Mouse (Mus musculus) heart, embryonic 12.5 days (tissue): ENCODE measurements around the gene Ccm2l. TPM values are rescaled to one million over a fixed set of nuclear protein-coding genes. Genes with fewer than 3 reads are reported as not detected.
A peak's percentile ranks its signal among the peaks of the same experiment; 100 is the strongest.

ENCODE experiments used
- ATAC-seq: fragments of 200-750 bp; cut with Nextera tagmentation; 2 replicates; pipeline ENCODE4 v1.8.0; 2017; ENCODE audit warnings: moderate TSS enrichment, moderate library complexity; ENCODE audit not compliant: insufficient number of reproducible peaks, low FRiP score
- H3K27ac ChIP-seq: fragments of 300-500 bp; sonication (generic); 2 replicates; pipeline ENCODE4 v1.5.1; 2016; ENCODE audit warnings: mild to moderate bottlenecking, moderate library complexity; ENCODE audit not compliant: poor library complexity, severe bottlenecking
- H3K27me3 ChIP-seq: fragments of 300-500 bp; sonication (generic); replicated peaks from 2 replicates; pipeline ENCODE4 v1.6.1; 2016; ENCODE audit warnings: mild to moderate bottlenecking, moderate library complexity
- H3K36me3 ChIP-seq: fragments of 300-500 bp; sonication (generic); 2 replicates; pipeline ENCODE4 v1.6.1; 2016; ENCODE audit warnings: mild to moderate bottlenecking, moderate library complexity
- H3K4me1 ChIP-seq: fragments of 300-500 bp; sonication (generic); replicated peaks from 2 replicates; pipeline ENCODE4 v1.6.1; 2016; ENCODE audit warnings: mild to moderate bottlenecking
- H3K4me2 ChIP-seq: fragments of 300-500 bp; sonication (generic); 2 replicates; pipeline ENCODE4 v1.6.1; 2016; ENCODE audit warnings: mild to moderate bottlenecking, moderate library complexity
- H3K4me3 ChIP-seq: fragments of 300-500 bp; sonication (generic); 2 replicates; pipeline ENCODE4 v1.5.1; 2016; ENCODE audit warnings: mild to moderate bottlenecking
- H3K9ac ChIP-seq: fragments of 300-500 bp; sonication (generic); 2 replicates; pipeline ENCODE4 v1.6.1; 2016; ENCODE audit warnings: mild to moderate bottlenecking, moderate library complexity
- H3K9me3 ChIP-seq: fragments of 300-500 bp; sonication (generic); replicated peaks from 2 replicates; pipeline ENCODE4 v1.6.1; 2016; ENCODE audit warnings: mild to moderate bottlenecking, moderate library complexity
- WGBS: fragments of 180-500 bp; shearing (Covaris S2); methylation state at CpG from one replicate; pipeline ENCODE4 v1.1.7; 2016; 5-methylcytosine and 5-hydroxymethylcytosine counted together
- polyA plus RNA-seq: library from polyadenylated mRNA; unstranded; fragments of >200 nt; fragmentation: Nextera tagmentation; extraction: Ambion mirVana; gene quantifications from 2 replicates; pipeline ENCODE4 v1.2.1, GENCODE M21; 2016

Gene Ccm2l
- polyA plus RNA-seq, 1 experiment from 2014 or later, result 7.9 TPM

DNA sequence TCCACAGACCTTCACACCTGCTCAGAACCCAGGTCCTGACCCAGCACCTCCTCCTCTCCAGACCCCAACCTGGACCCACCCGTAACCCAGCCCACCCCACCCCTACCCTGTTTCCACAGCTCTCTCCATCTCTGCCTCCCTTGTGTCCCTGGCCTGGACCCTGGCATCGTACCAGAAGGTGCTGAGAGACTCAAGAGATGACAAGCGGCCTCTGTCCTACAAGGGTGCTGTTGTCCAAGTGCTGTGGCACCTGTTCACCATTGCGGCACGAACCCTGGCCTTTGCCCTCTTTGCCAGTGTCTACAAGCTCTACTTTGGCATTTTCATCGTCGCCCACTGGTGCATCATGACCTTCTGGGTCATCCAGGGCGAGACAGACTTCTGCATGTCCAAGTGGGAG is 11.9 kb upstream of the Ccm2l start:
- 84% methylated on average over 8 of the region's 8 CpGs for WGBS
- Histone ChIP-seq H3K4me2 (no peak overlapping the region), H3K9me3 (no peaks in the 10 kb centered on the region), H3K27me3 (peaks cover 72% of the 10 kb centered on the region), H3K27ac (no peak overlapping the region), H3K36me3 (no peaks in the 10 kb centered on the region), H3K4me1 (no peaks in the 10 kb centered on the region; the same call in 1 of the 2 replicates), H3K9ac (no peak overlapping the region), H3K4me3 (no peak overlapping the region)
- no peak for ATAC-seq

DNA sequence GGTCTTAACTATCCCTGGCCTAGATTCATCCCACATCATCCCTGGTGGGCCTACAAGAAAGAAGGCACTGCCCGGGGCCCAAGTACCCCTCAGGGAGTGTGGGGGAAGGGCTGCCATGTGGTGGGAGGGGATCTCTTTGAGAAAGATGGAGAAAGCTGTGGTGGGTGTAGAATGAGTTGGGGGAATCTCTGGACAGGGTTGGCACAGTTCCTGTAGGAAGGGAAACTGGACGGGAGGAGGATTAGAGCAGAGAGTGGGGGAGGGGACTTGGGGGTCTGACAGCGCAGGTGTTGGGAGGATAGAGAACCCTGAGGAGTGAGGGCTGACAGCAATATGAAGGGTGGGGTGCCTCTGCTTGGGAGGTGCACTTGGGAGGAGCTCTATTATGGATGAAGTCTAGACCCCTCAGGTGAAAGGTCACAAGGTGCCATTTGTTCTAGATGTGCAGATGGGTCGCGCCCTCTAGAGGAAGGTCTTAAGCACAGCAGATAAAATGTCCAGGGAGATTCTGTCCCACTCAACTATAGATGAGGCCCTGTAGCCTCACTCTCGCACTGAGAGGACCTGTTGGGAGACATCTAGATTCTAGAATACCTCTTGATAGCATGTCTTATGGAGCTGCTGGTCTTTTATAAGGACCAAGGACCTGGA is 10.4 kb upstream of the Ccm2l start:
- Histone ChIP-seq H3K9ac (no peak overlapping the region), H3K4me3 (no peak overlapping the region), H3K27me3 (peaks cover 71% of the 10 kb centered on the region), H3K4me2 (no peak overlapping the region), H3K9me3 (no peaks in the 10 kb centered on the region), H3K27ac (no peak overlapping the region), H3K36me3 (no peaks in the 10 kb centered on the region), H3K4me1 (no peaks in the 10 kb centered on the region)
- ATAC-seq, result no peak
- 48% methylated on average over 6 of the region's 6 CpGs for WGBS

DNA sequence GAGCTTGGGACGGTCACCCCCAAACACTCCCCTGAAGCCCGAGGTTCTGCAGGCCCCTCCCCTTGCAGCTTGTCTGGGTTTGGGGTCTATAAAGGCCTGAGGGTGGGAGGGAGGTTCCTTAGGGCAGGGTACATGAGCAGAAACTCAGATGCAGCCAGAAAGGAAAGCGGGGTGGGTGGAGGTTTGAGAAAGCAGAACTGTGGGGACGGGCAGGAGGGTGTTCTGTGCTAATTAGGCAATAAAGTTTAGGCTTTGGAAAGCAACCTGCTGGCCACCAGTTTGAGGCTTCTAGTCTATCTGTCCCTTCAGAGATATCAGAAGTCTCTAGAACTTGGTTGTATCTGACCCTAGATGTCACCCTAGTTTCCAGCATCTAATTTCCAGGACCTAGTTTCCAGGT is 7.4 kb upstream of the Ccm2l start:
- H3K27me3 ChIP-seq, result peaks cover 41% of the 10 kb centered on the region
- H3K9ac ChIP-seq, result no peak overlapping the region
- H3K27ac ChIP-seq, result no peak overlapping the region
- H3K4me1 ChIP-seq, result no peaks in the 10 kb centered on the region; the same call in 1 of the 2 replicates
- no peak overlapping the region for H3K4me2 ChIP-seq
- H3K9me3 ChIP-seq, result no peaks in the 10 kb centered on the region
- 76% methylated on average over 4 of the region's 4 CpGs for WGBS
- no peaks in the 10 kb centered on the region for H3K36me3 ChIP-seq
- ATAC-seq, result no peak
- H3K4me3 ChIP-seq, result no peak overlapping the region

- no peaks in the 10 kb centered on the region for H3K36me3 ChIP-seq
- no peaks in the 10 kb centered on the region for H3K9me3 ChIP-seq
- no peak overlapping the region for H3K4me2 ChIP-seq
- H3K9ac ChIP-seq, result no peak overlapping the region
- no peak overlapping the region for H3K4me3 ChIP-seq
- peaks cover 3% of the 10 kb centered on the region; the same call in 1 of the 2 replicates for H3K4me1 ChIP-seq
- H3K27me3 ChIP-seq, result peaks cover 25% of the 10 kb centered on the region
- WGBS, result 82% methylated on average over 7 of the region's 7 CpGs
- no peak for ATAC-seq
- H3K27ac ChIP-seq, result no peak overlapping the region
These were observed 5.5 kb upstream of the Ccm2l start for GRCm38 (mm10) chr2:153060216-153060615.

DNA sequence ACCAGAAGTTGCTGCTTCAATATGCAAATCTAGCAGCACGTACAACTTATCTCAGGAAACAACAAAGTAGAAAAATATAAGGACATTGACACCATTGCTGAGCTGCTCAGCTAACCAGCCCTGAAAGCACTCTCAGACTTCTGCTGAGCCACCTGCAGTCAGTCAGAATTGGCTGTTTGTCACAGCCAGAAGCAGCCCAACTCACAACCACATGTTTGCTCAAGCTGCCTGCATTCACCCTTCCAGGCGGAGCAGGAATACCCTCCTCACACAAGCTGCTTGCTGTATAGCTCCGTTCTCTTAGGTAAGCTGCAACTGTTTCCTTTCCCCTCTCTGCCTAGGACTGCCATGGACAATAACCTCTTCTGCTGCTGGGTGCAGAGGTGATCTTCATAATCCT is 2.4 kb upstream of the Ccm2l start:
- peaks cover 30% of the 10 kb centered on the region for H3K27me3 ChIP-seq
- no peak overlapping the region for H3K27ac ChIP-seq
- no peak overlapping the region for H3K9ac ChIP-seq
- no peaks in the 10 kb centered on the region for H3K36me3 ChIP-seq
- peaks cover 3% of the 10 kb centered on the region; the same call in 1 of the 2 replicates for H3K4me1 ChIP-seq
- ATAC-seq, result no peak
- H3K4me3 ChIP-seq, result no peak overlapping the region
- H3K9me3 ChIP-seq, result no peaks in the 10 kb centered on the region
- H3K4me2 ChIP-seq, result no peak overlapping the region
- 49% methylated on average over 3 of the region's 3 CpGs for WGBS

DNA sequence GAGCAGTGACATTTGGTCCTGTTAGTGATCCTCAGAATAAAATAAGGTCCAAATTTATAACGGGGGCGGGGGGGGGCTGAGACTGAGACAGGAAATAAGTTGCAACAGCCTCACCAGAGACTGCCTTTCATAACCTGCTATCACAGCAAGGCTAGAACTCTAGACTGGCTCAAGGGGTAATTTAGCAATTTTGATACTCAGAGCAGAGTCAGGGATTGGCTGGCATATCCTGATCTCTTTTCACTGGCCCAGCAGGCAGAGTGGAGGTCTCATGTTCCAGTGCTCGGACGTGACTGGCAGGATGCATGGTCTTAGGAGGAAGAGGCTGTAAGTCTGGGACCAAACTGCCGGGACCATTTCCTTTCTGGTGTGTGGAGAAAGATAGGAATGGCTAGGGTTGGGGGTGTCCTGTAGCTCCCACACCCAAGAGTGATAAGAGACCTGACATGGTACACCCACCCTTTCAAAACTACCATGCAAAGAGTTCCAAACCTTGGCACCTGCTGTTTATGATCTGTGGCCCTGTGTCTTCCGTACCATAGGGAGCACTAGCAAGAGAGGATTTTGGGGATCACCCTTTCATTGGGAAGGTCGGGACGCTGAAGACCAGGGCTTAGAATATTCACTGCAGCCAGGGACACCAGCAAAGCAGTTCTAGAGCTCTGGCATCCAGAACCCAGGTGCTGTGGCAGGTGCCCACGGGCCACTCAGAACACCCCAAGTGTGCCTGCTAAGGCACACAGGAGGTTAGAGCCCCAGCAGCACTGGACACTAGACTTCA is 1.4 kb upstream of the Ccm2l start:
- Histone ChIP-seq H3K27me3 (peaks cover 36% of the 10 kb centered on the region), H3K4me1 (peaks cover 3% of the 10 kb centered on the region), H3K36me3 (no peaks in the 10 kb centered on the region), H3K4me2 (0 out of 2 replicates have a peak overlapping the region, but pooled peaks have one; percentile 1), H3K9me3 (no peaks in the 10 kb centered on the region), H3K9ac (no peak overlapping the region), H3K27ac (no peak overlapping the region), H3K4me3 (no peak overlapping the region)
- WGBS, result 58% methylated on average over 9 of the region's 9 CpGs
- no peak for ATAC-seq

DNA sequence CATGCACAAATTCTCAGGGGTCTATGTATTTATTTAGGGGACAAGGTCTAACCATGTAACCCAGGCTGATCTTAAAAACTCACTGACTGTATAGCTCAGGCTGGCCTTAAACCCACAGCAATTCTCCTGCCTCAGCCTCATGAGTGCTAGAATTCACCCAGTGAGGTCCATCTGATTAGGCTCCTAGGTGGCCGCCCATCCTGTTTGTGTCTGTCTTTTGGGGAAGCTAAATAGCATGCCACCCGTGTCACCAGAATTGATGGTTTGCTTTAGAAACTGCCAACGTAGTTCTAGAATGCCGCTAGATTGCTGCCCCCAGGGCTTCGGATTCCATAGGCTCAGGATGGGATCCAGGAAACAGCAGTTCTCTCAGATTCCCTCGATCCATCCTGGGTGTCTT is 1.2 kb downstream of the Ccm2l start:
- ATAC-seq, result no peak
- H3K4me3 ChIP-seq, result peak overlapping the region; percentile 34
- peaks cover 13% of the 10 kb centered on the region for H3K4me1 ChIP-seq
- H3K9ac ChIP-seq, result 0 out of 2 replicates have a peak overlapping the region, but pooled peaks have one; percentile 39
- H3K9me3 ChIP-seq, result no peaks in the 10 kb centered on the region
- H3K4me2 ChIP-seq, result peak overlapping the region; percentile 34
- H3K27ac ChIP-seq, result no peak overlapping the region
- peaks cover 56% of the 10 kb centered on the region for H3K27me3 ChIP-seq
- no peaks in the 10 kb centered on the region for H3K36me3 ChIP-seq
- 49% methylated on average over 6 of the region's 6 CpGs for WGBS

DNA sequence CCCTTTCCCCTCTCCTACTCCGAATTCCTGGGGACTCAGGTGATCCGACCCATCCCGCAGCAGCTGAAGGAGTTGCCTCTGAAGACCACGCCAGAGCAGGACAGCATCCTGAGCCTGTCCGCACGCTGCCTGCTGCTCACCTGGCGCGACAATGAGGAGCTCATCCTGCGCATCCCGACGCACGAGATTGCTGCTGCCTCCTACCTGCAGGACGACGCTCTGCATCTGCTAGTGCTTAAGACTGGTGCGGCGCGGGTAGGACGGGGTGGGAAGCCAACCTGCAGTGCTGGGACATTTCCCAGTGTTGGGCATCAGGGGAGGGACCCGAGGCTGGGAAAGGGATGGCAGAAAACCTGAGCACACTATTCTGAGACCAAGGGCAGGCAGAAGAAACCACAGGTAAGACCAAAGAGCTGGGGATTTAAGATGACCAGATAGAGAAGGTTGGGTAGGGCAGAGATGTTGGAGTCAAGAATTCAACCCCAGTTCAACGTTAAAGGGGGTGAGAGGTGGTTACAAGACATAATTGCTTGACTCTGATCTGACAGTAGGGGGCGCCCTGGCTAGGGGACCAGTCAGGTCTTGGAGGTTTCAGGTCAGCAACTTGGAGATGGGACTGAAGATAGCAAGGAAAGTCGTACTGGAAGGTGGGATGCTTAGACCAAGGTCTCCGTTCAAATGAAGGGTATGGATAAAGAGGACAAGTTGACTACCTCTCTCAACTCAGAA is 5.2 kb downstream of the Ccm2l start:
- H3K4me1 ChIP-seq, result peaks cover 13% of the 10 kb centered on the region
- 21% methylated on average over 23 of the region's 23 CpGs for WGBS
- peaks cover 81% of the 10 kb centered on the region for H3K27me3 ChIP-seq
- no peak for ATAC-seq
- no peaks in the 10 kb centered on the region for H3K36me3 ChIP-seq
- H3K27ac ChIP-seq, result no peak overlapping the region
- H3K4me2 ChIP-seq, result no peak overlapping the region; the same call in 1 of the 2 replicates
- no peak overlapping the region for H3K4me3 ChIP-seq
- no peak overlapping the region for H3K9ac ChIP-seq
- no peaks in the 10 kb centered on the region for H3K9me3 ChIP-seq

DNA sequence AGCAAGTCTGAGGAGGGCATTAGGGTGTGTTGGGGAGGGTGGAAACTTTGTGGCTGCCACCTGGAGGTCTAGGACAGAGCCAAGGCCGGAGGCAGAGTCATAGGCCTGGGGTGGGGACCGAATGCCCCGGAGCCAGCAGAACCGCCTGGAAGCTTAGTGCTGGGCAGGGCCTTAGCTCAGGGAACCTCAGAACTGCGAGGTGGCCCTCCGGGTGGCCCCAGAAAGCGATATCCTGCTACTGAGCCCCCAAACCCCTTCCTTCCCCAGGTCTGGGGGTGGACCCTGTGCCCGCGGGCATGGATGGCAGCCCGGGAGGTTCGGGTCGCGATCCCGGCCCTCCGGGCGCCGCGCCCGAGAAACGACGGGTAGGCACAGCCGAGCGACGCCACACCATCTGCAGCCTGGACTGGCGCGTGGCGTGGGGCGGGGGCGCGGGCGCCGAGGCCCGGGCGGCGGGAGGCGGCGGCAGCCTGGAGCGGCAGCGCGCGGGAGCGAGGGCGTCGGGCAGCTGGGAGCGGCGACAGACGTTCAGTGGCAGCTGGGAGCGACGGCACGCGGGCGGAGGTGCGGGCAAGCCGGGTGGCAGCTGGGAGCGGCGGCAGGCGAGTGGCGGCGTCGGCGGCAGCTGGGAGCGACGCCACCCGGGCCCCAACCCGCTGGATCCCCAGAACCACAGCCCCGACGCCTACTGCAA is 5.9 kb downstream of the Ccm2l start:
- Histone ChIP-seq H3K36me3 (no peaks in the 10 kb centered on the region), H3K27ac (no peak overlapping the region), H3K9me3 (no peaks in the 10 kb centered on the region), H3K9ac (peak overlapping the region; percentile 65), H3K4me1 (peaks cover 17% of the 10 kb centered on the region), H3K27me3 (peaks cover 83% of the 10 kb centered on the region), H3K4me2 (peak overlapping the region; percentile 66), H3K4me3 (peak overlapping the region; percentile 36)
- ATAC-seq, result 0 out of 2 replicates have a peak, but pooled peaks have one; percentile 10
- WGBS, result 30% methylated on average over 67 of the region's 67 CpGs

DNA sequence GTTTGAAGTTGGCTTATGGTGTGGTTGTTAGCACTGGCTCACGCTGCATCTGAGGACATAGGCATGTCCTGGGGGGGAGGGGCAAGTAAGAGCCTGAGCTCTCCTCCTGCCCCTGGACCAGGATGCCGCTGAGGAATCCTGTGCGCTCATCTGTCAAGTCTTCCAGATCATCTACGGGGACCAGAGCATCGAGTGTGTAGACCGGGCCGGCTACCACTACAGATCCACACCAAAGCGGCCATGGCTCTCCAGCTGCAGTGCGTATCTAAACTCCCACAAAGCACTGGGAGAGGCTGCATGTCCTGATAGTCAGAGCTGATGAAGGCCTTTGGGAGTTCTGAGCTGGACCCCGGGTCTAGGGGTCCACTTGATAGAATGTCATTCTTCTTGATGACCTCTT is 8.9 kb downstream of the Ccm2l start:
- no peak for ATAC-seq
- Histone ChIP-seq H3K27ac (no peak overlapping the region), H3K27me3 (peaks cover 64% of the 10 kb centered on the region), H3K9me3 (no peaks in the 10 kb centered on the region), H3K4me2 (no peak overlapping the region), H3K4me1 (peaks cover 27% of the 10 kb centered on the region), H3K9ac (no peak overlapping the region), H3K4me3 (no peak overlapping the region), H3K36me3 (no peaks in the 10 kb centered on the region)
- 80% methylated on average over 10 of the region's 10 CpGs for WGBS
